Mouse (Mus musculus) heart, adult 2 months (tissue): ENCODE results near the gene Zap70. TPM values are rescaled to one million over a fixed set of nuclear protein-coding genes. Genes with fewer than 3 reads are reported as not detected.

ENCODE experiments used
- DNase-seq, 2 experiments: peaks; one replicate each; pipeline ENCODE4 v3.0.0; 2021
- H3K27ac ChIP-seq: fragments of 200-600 bp; 2 replicates; pipeline ENCODE4 v1.8.1; 2022
- H3K27me3 ChIP-seq: fragments of 200-500 bp; 2 replicates; pipeline ENCODE4 v1.6.1; 2012; ENCODE audit warnings: mild to moderate bottlenecking, low read length, inconsistent platforms, mixed read lengths; ENCODE audit not compliant: control insufficient read depth, insufficient read depth
- H3K36me3 ChIP-seq: fragments of 200-500 bp; 2 replicates; pipeline ENCODE4 v1.6.1; 2012; ENCODE audit warnings: low read length, inconsistent platforms; ENCODE audit not compliant: control insufficient read depth, insufficient read depth
- H3K4me1 ChIP-seq: fragments of 200-500 bp; 2 replicates; pipeline ENCODE4 v1.6.1; 2011; ENCODE audit warnings: low read length; ENCODE audit not compliant: control insufficient read depth, insufficient read depth
- H3K4me3 ChIP-seq: fragments of 200-600 bp; 2 replicates; pipeline ENCODE4 v1.8.1; 2022
- H3K79me2 ChIP-seq: fragments of 200-500 bp; replicated peaks from 2 replicates; pipeline ENCODE4 v1.6.1; 2012; ENCODE audit warnings: mild to moderate bottlenecking, inconsistent platforms, low read length, moderate library complexity, mixed read lengths; ENCODE audit not compliant: control insufficient read depth, insufficient read depth
- H3K9ac ChIP-seq: fragments of 200-500 bp; 2 replicates; pipeline ENCODE4 v1.6.1; 2012; ENCODE audit warnings: low read depth, mild to moderate bottlenecking, control low read depth, inconsistent platforms, low read length, mixed read lengths
- CTCF ChIP-seq: fragments of 200-600 bp; IDR thresholded peaks from 2 replicates; pipeline ENCODE4 v1.8.1; 2022; ENCODE audit warnings: antibody characterized with exemption, mild to moderate bottlenecking, moderate library complexity
- EP300 ChIP-seq: fragments of 200-500 bp; IDR thresholded peaks from 2 replicates; pipeline ENCODE4 v1.6.1; 2011; ENCODE audit warnings: low read depth, low read length, control low read depth; ENCODE audit not compliant: insufficient read depth
- POLR2A ChIP-seq: fragments of 200-500 bp; IDR thresholded peaks from 2 replicates; pipeline ENCODE4 v1.6.1; 2011; ENCODE audit warnings: mild to moderate bottlenecking, low read depth, low read length, control low read depth; ENCODE audit not compliant: insufficient read depth
- WGBS: fragments of 180-500 bp; shearing (Covaris S2); methylation state at CpG from one replicate; pipeline ENCODE4 v1.1.7; 2018; 5-methylcytosine and 5-hydroxymethylcytosine counted together
- intact Hi-C: fragments of 180-260 bp; cut with DNase I; formaldehyde crosslinking; loops from one replicate; pipeline ENCODE4 v1.15.1; 2025
- polyA plus RNA-seq: library from polyadenylated mRNA; depleted of rRNA; stranded (reverse); fragments of >200 nt; gene quantifications from 2 replicates; pipeline ENCODE4 v1.2.3, GENCODE M21; 2012
- total RNA-seq, 2 experiments: library from RNA; stranded (reverse); gene quantifications; 2 replicates each; pipeline ENCODE4 v1.2.3; 2021

Zap70 gene
- total and polyA plus RNA-seq, 3 experiments = 0.32 to 0.47 (median 0.34) TPM

GRCm38 (mm10) chr1:36768786-36769185, 7.2 kb downstream of the Zap70 start:
- Histone ChIP-seq H3K4me1 (no peaks in the 10 kb centered on the region), H3K27me3 (peaks cover 4% of the 10 kb centered on the region), H3K4me3 (no peak overlapping the region), H3K27ac (no peak overlapping the region), H3K79me2 (no peaks in the 10 kb centered on the region), H3K9ac (no peak overlapping the region), H3K36me3 (no peaks in the 10 kb centered on the region)
- 67% methylated on average over 5 of the region's 5 CpGs for WGBS
- DNase-seq = no peak
- TF ChIP-seq POLR2A (no peak), EP300 (no peak), CTCF (no peak)
- intact Hi-C loops = no loop called here

- H3K4me3 ChIP-seq = no peak overlapping the region
- intact Hi-C loops = no loop called here
- H3K9ac ChIP-seq = no peak overlapping the region
- DNase-seq = no peak
- no peaks in the 10 kb centered on the region for H3K36me3 ChIP-seq
- H3K4me1 ChIP-seq = no peaks in the 10 kb centered on the region
- H3K27me3 ChIP-seq = peaks cover 4% of the 10 kb centered on the region
- H3K27ac ChIP-seq = no peak overlapping the region
- 95% methylated on average over 1 of the region's 1 CpGs for WGBS
- TF ChIP-seq POLR2A = no peak
- no peak for TF ChIP-seq CTCF
- TF ChIP-seq EP300 = no peak
- H3K79me2 ChIP-seq = no peaks in the 10 kb centered on the region
Measured at GRCm38 (mm10) chr1:36769951-36770350, 8.4 kb downstream of the Zap70 start.

DNA sequence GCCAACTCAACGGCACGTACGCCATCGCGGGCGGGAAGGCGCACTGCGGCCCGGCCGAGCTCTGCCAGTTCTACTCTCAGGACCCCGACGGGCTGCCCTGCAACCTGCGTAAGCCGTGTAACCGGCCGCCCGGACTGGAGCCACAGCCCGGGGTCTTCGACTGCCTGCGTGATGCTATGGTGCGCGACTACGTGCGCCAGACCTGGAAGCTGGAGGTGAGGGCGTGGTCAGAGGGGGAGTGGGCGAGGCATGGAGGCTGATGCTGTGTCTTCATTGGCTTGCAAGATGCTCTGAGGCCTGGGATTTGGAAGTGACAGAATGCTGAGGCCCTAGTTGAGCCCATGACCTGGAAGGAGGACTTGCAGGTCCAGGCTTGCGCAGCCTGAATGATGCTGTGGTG, 9.4 kb downstream of the Zap70 start:
- 31% methylated on average over 27 of the region's 27 CpGs for WGBS
- Histone ChIP-seq H3K27ac (no peak overlapping the region), H3K27me3 (peaks cover 4% of the 10 kb centered on the region), H3K4me3 (no peak overlapping the region), H3K4me1 (no peaks in the 10 kb centered on the region), H3K36me3 (no peaks in the 10 kb centered on the region), H3K9ac (no peak overlapping the region), H3K79me2 (no peaks in the 10 kb centered on the region)
- DNase-seq = no peak
- intact Hi-C loops = no loop called here
- TF ChIP-seq POLR2A (no peak), CTCF (no peak)

DNA sequence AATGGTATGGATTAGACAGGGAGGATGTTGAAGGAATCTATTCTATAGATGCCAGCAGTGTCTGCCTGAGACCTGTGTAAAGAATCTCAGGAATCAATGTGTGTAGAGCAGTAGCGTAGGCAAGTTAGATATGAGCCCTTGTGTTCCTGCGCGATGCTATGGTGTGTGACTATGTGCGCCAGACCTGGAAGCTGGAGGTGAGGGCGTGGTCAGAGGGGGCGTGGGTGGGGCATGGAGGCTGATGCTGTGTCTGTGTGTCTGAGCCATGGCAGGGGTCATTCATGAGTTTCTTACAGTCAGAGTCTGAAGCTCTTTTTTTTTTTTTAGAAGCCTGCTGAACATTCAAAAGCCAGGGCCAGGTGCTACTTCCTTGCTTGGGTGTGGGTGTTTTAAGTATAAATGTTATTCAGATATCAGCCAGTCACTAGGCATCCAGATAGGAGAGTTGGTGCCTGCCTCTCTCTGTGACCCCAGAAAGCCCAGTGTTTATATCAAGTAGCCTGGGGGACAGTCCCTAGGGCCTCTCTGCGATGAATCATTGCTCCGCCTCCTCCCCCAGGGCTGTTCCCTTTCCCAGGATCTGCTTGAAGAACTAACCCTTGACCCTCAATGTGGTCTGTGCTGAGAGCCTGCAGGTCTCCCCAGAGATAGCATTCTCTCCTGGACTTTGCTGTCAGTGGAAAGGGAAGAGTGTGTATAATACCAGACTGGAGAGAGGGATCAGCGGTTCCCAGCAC, 10.8 kb downstream of the Zap70 start:
- TF ChIP-seq EP300 = no peak
- TF ChIP-seq CTCF = no peak
- no peak for TF ChIP-seq POLR2A
- peaks cover 4% of the 10 kb centered on the region for H3K27me3 ChIP-seq
- no peaks in the 10 kb centered on the region for H3K36me3 ChIP-seq
- WGBS = 80% methylated on average over 9 of the region's 9 CpGs
- H3K4me3 ChIP-seq = no peak overlapping the region
- intact Hi-C loops = no loop called here
- no peaks in the 10 kb centered on the region for H3K79me2 ChIP-seq
- no peak for DNase-seq
- no peak overlapping the region for H3K9ac ChIP-seq
- no peaks in the 10 kb centered on the region for H3K4me1 ChIP-seq
- no peak overlapping the region for H3K27ac ChIP-seq

GRCm38 (mm10) chr1:36780793-36781192, 19.2 kb downstream of the Zap70 start:
- H3K9ac ChIP-seq = no peak overlapping the region
- H3K4me3 ChIP-seq = no peak overlapping the region
- H3K27ac ChIP-seq = no peak overlapping the region
- WGBS = 79% methylated on average over 13 of the region's 13 CpGs
- DNase-seq = no peak
- no peaks in the 10 kb centered on the region for H3K27me3 ChIP-seq
- TF ChIP-seq CTCF (no peak), EP300 (no peak), POLR2A (no peak)
- H3K36me3 ChIP-seq = no peaks in the 10 kb centered on the region
- no peaks in the 10 kb centered on the region for H3K79me2 ChIP-seq
- no peaks in the 10 kb centered on the region for H3K4me1 ChIP-seq
- intact Hi-C loops = loop anchor here (5.0 kb wide), 2 partner anchors 412 to 622 kb away; no protein-coding TSS in a partner anchor

- intact Hi-C loops = loop anchor here (5.0 kb wide), 2 partner anchors 410 to 620 kb away; no protein-coding TSS in a partner anchor
- DNase-seq = no peak
- H3K4me3 ChIP-seq = no peak overlapping the region
- no peak overlapping the region for H3K9ac ChIP-seq
- TF ChIP-seq POLR2A (no peak), CTCF (peak; percentile 34)
- no peaks in the 10 kb centered on the region for H3K36me3 ChIP-seq
- H3K27me3 ChIP-seq = no peaks in the 10 kb centered on the region
- no peaks in the 10 kb centered on the region for H3K79me2 ChIP-seq
- no peak overlapping the region for H3K27ac ChIP-seq
- no peaks in the 10 kb centered on the region for H3K4me1 ChIP-seq
- 70% methylated on average over 11 of the region's 11 CpGs for WGBS
Measured at GRCm38 (mm10) chr1:36782476-36782875, 20.9 kb downstream of the Zap70 start.
